Mouse (Mus musculus): ENCODE data around the gene Entpd1.

- TF ChIP-seq POLR2A (IDR thresholded peaks at IDR 0.05; ENCODE audit: control insufficient read depth, extremely low read depth, insufficient read depth, low read length, poor library complexity) (no peak), CTCF (IDR thresholded peaks at IDR 0.05; ENCODE audit: borderline replicate concordance, control insufficient read depth, extremely low read depth, insufficient read depth, low read length, poor library complexity) (no peak)
Observed at GRCm38 (mm10) chr19:40662727-40663126, 50.6 kb downstream of the Entpd1 start.
